In genomic region chr1:165771998-165772397, GRCm38 (mm10) we compare ENCODE assay signal across 10 mouse cellular contexts. TPM values are rescaled to one million over a fixed set of nuclear protein-coding genes. Genes with fewer than 3 reads are reported as not detected.
A peak's percentile ranks its signal among the peaks of the same experiment; 100 is the strongest.
DNase-seq lines count a peak whose midpoint lies in the region; ATAC-seq and TF ChIP-seq lines count a peak whose summit lies in the region.
"Had no signal": no experiment of that assay in that cellular context is flagged by ENCODE, and none has a peak within 500 bp of the region (broad histone marks: within the 10 kb centered on the region; RNA-seq: fewer than 3 reads in every experiment).

No protein-coding gene starts in this region.

- no peak overlapping the region for H3K9ac ChIP-seq in hindbrain, embryonic 12.5 days
- no peak overlapping the region for H3K9ac ChIP-seq in hindbrain, embryonic 16.5 days (ENCODE audit: low read depth, low read length)
- no peak overlapping the region for H3K9ac ChIP-seq in ES-Bruce4 (ENCODE audit: low read depth, poor library complexity, severe bottlenecking)
- H3K9ac ChIP-seq in liver, embryonic 12.5 days, result 0 out of 2 replicates have a peak overlapping the region, but pooled peaks have one; percentile 4
- H3K9ac ChIP-seq: embryonic facial prominence, embryonic 15.5 days had no signal

- no peak for ATAC-seq in hindbrain, embryonic 12.5 days (ENCODE audit: low FRiP score)
- no peak for ATAC-seq in hindbrain, embryonic 16.5 days
- no peak for ATAC-seq in liver, embryonic 12.5 days

- H3K27me3 ChIP-seq in hindbrain, embryonic 12.5 days, result peaks cover 10% of the 10 kb centered on the region
- peaks cover 8% of the 10 kb centered on the region for H3K27me3 ChIP-seq in hindbrain, embryonic 16.5 days (replicated peaks; ENCODE audit: control insufficient read depth, insufficient read depth, low read length)
- no peaks in the 10 kb centered on the region for H3K27me3 ChIP-seq in ES-Bruce4 (ENCODE audit: control insufficient read depth, insufficient read depth, low read length, poor library complexity, severe bottlenecking)
- no peaks in the 10 kb centered on the region for H3K27me3 ChIP-seq in liver, embryonic 12.5 days (replicated peaks)

- no peak for TF ChIP-seq CTCF in ES-Bruce4 (IDR thresholded peaks at IDR 0.05; ENCODE audit: low read depth, low read length)

- no peak overlapping the region for H3K27ac ChIP-seq in hindbrain, embryonic 12.5 days
- no peak overlapping the region for H3K27ac ChIP-seq in hindbrain, embryonic 16.5 days (ENCODE audit: low read depth, low read length)
- H3K27ac ChIP-seq in ES-Bruce4 (ENCODE audit: insufficient read depth, low read length), result peak overlapping the region; percentile 68; the same call in 1 of the 2 replicates
- peak overlapping the region; percentile 93 for H3K27ac ChIP-seq in liver, embryonic 12.5 days
- H3K27ac ChIP-seq: embryonic facial prominence, embryonic 15.5 days had no signal

- no peak for TF ChIP-seq POLR2A in ES-Bruce4 (IDR thresholded peaks at IDR 0.05; ENCODE audit: insufficient read depth, low read length)

- H3K36me3 ChIP-seq in hindbrain, embryonic 12.5 days, result no peaks in the 10 kb centered on the region
- H3K36me3 ChIP-seq in hindbrain, embryonic 16.5 days (ENCODE audit: control insufficient read depth, insufficient read depth, low read length), result peaks cover 4% of the 10 kb centered on the region; the same call in 1 of the 2 replicates
- no peaks in the 10 kb centered on the region for H3K36me3 ChIP-seq in ES-Bruce4 (ENCODE audit: control insufficient read depth, insufficient read depth, low read length, poor library complexity, severe bottlenecking)
- peaks cover 68% of the 10 kb centered on the region for H3K36me3 ChIP-seq in liver, embryonic 12.5 days

- 0 out of 2 replicates have a peak, but pooled peaks cover 11% of the 10 kb centered on the region for H3K4me1 ChIP-seq in hindbrain, embryonic 12.5 days
- peaks cover 5% of the 10 kb centered on the region; the same call in 1 of the 2 replicates for H3K4me1 ChIP-seq in hindbrain, embryonic 16.5 days (ENCODE audit: control insufficient read depth, insufficient read depth, low read depth, low read length)
- peaks cover 6% of the 10 kb centered on the region for H3K4me1 ChIP-seq in ES-Bruce4 (ENCODE audit: control insufficient read depth, insufficient read depth, low read length)
- H3K4me1 ChIP-seq in liver, embryonic 12.5 days, result peaks cover 71% of the 10 kb centered on the region

- no peak overlapping the region for H3K4me3 ChIP-seq in hindbrain, embryonic 12.5 days
- no peak overlapping the region for H3K4me3 ChIP-seq in hindbrain, embryonic 16.5 days (ENCODE audit: low read length)
- no peak overlapping the region for H3K4me3 ChIP-seq in ES-Bruce4 (ENCODE audit: low read depth, low read length)
- peak overlapping the region; percentile 84 for H3K4me3 ChIP-seq in liver, embryonic 12.5 days
- H3K4me3 ChIP-seq: embryonic facial prominence, embryonic 15.5 days had no signal

- TF ChIP-seq EP300 in ES-Bruce4 (IDR thresholded peaks at IDR 0.05; ENCODE audit: insufficient read depth, low read depth, low read length), result peak; percentile 61; the same call in 1 of the 2 replicates

- peak overlapping the region; percentile 29; the same call in 1 of the 2 replicates for H3K4me2 ChIP-seq in hindbrain, embryonic 12.5 days (replicated peaks)
- no peak overlapping the region for H3K4me2 ChIP-seq in hindbrain, embryonic 16.5 days (ENCODE audit: low read length)
- peak overlapping the region; percentile 84 for H3K4me2 ChIP-seq in liver, embryonic 12.5 days
- H3K4me2 ChIP-seq: embryonic facial prominence, embryonic 15.5 days had no signal

- WGBS in hindbrain, embryonic 12.5 days, result 53% methylated on average over 9 of the region's 9 CpGs
- 60% methylated on average over 9 of the region's 9 CpGs for WGBS in hindbrain, embryonic 16.5 days
- WGBS in liver, embryonic 12.5 days (ENCODE audit: insufficient replicate concordance), result 54% methylated on average over 9 of the region's 9 CpGs

- peaks cover 4% of the 10 kb centered on the region; the same call in 1 of the 2 replicates for H3K9me3 ChIP-seq in hindbrain, embryonic 12.5 days (replicated peaks)
- H3K9me3 ChIP-seq in hindbrain, embryonic 16.5 days (ENCODE audit: control insufficient read depth, low read length), result no peaks in the 10 kb centered on the region
- no peaks in the 10 kb centered on the region for H3K9me3 ChIP-seq in ES-Bruce4 (replicated peaks; ENCODE audit: control insufficient read depth, insufficient read depth, low read length, poor library complexity, severe bottlenecking)
- no peaks in the 10 kb centered on the region for H3K9me3 ChIP-seq in liver, embryonic 12.5 days (replicated peaks)
- H3K9me3 ChIP-seq: embryonic facial prominence, embryonic 15.5 days had no signal

- DNase-seq in ZHBTc4 (ENCODE audit: low read depth, low spot score), result peak; percentile 65
- no peak for DNase-seq in ovary, postnatal 10 days (ENCODE audit: low spot score)
- no peak for DNase-seq in left cerebral cortex, adult 11 months (ENCODE audit: low spot score)
- DNase-seq in adrenal gland, adult 8-10 months, result no peak

RNA-seq across cellular contexts. Expression of gene Creg1, which starts 8.5 kb away (rescaled TPM):
- polyA plus RNA-seq in hindbrain, embryonic 12.5 days (2016; fragmentation: Nextera tagmentation; extraction: Ambion mirVana), result 35.8 and 38.9 TPM in 2 replicates
- polyA plus RNA-seq in hindbrain, embryonic 16.5 days (2015; fragmentation: Nextera tagmentation; extraction: Ambion mirVana), result 42.8 and 42.9 TPM in 2 replicates
- polyA plus RNA-seq in ES-Bruce4 (2011; ENCODE audit: insufficient read depth, insufficient read length, low read depth, missing spikeins), result 18.4 and 27.0 TPM in 2 replicates
- 299 and 300 TPM in 2 replicates for polyA plus RNA-seq in liver, embryonic 12.5 days (2016; fragmentation: Nextera tagmentation; extraction: Ambion mirVana)
- 10 to 100 TPM; 46.5 to 65.7 (median 56.5) TPM for total RNA-seq in adrenal gland, adult 8-10 months (2022)

RNA-seq across cellular contexts. Expression of gene Cd247, which starts 16.5 kb away (rescaled TPM):
- 1.3 and 1.5 TPM in 2 replicates for polyA plus RNA-seq in hindbrain, embryonic 12.5 days (2016; fragmentation: Nextera tagmentation; extraction: Ambion mirVana)
- polyA plus RNA-seq in hindbrain, embryonic 16.5 days (2015; fragmentation: Nextera tagmentation; extraction: Ambion mirVana), result 0.46 and 0.77 TPM in 2 replicates
- polyA plus RNA-seq in ES-Bruce4 (2011; ENCODE audit: insufficient read depth, insufficient read length, low read depth, missing spikeins), result not detected in 2 replicates
- polyA plus RNA-seq in liver, embryonic 12.5 days (2016; fragmentation: Nextera tagmentation; extraction: Ambion mirVana), result 0.23 and 0.32 TPM in 2 replicates
- under 1 TPM; 0.20 to 0.46 (median 0.43) TPM for total RNA-seq in adrenal gland, adult 8-10 months (2022)
- total RNA-seq: layer of hippocampus, adult 18-20 months had no signal

Comparison
In these comparisons a context has a peak if more than half of its experiments do, and no peak if none do; other contexts are left out.
1. H3K27ac ChIP-seq: peak in ES-Bruce4 (single experiment) and liver, embryonic 12.5 days (single experiment); none in hindbrain, embryonic 12.5 days (single experiment) and hindbrain, embryonic 16.5 days (single experiment).